Mouse (Mus musculus): ENCODE data around the gene Vti1a.

DNA sequence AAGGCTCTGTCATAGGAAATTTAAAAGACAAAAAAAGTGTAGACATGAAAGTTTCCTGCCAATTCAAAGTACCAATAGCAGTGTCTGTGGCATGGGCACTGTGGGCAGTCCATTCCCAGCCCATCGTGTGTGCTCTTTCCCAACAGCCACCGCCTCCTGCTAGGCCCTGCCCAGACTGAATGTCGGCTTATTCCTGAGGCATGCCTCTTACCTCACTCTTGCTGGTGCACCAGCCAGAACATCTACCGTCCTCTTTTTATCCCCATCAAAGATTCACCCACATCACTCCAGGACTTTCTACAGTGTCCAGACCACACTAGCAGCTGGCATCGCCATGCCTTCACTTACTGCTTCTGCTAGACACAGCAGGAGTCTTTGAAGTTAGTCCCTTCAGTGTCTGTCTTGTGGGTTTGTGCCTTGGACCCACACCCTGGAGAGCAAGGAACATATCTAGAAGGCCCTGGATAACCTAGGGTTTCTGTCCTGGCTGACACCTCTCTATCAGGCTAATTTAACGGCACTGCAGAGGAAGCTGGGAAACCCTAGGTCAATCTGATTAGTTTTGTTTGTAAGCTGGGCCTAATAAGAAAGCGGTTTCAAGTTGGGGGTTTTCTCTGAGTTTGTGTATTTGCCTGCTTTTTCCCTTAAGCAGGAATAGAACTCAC, 220.3 kb downstream of the Vti1a start:
- no peak for TF ChIP-seq GATA1 (IDR thresholded peaks at IDR 0.05; ENCODE audit: borderline replicate concordance, low read length)
- no peak for TF ChIP-seq FLI1 (IDR thresholded peaks at IDR 0.05; ENCODE audit: low read length)
